Mouse (Mus musculus): ENCODE results near the gene Glis3. TPM values are rescaled to one million over a fixed set of nuclear protein-coding genes. Genes with fewer than 3 reads are reported as not detected.

Glis3 gene
- polyA plus RNA-seq, 1 experiment from 2014 or later, result 2.6 TPM

DNA sequence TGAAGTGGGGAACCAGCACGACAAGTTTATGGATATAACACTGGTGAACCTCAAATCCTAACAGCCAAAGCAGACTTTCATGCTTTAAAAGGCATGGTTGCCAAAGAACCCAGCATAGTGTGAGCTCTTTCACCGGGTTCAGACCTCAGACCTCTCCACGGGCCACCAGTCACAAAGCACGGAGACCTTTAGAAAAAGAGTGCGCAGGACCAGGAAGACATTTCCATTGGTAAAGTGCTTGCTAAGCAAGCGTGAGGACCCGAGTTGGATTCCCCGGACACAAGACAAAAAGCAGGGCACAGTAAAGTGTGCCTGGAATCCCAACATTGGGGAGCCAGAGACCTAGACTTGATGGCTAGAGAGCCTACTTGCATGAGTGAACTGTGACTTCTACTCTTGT, 62.7 kb downstream of the Glis3 start:
- Histone ChIP-seq H3K9me3 (replicated peaks) (no peaks in the 10 kb centered on the region), H3K9ac (no peak overlapping the region), H3K27me3 (no peaks in the 10 kb centered on the region), H3K4me3 (no peak overlapping the region), H3K4me1 (no peaks in the 10 kb centered on the region), H3K27ac (no peak overlapping the region), H3K36me3 (no peaks in the 10 kb centered on the region), H3K4me2 (replicated peaks) (no peak overlapping the region)
- ATAC-seq (ENCODE audit: low FRiP score), result no peak
- 49% methylated on average over 8 of the region's 8 CpGs for WGBS

DNA sequence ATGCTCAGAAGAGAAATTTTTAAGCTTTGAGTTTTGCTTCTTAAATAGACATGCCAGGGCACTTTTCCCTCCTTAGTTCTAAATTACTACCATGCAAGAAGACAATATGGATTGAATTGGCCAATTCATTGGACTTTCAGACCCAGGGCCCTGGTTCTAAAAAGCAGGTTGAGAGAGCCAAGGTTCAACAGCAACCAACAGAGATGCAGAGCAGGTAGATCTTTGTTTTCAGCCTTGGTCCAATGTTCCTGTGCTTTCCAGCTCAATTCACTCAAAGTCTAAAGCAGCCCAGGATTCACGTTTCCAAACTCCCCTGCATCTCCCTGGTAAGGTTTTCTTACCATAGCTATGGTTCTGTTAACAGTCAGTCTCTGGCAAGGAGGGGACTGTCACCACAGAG, 63.4 kb downstream of the Glis3 start:
- H3K9ac ChIP-seq, result no peak overlapping the region
- no peaks in the 10 kb centered on the region for H3K36me3 ChIP-seq
- H3K4me1 ChIP-seq, result no peaks in the 10 kb centered on the region
- no peak overlapping the region for H3K4me3 ChIP-seq
- no peak overlapping the region for H3K27ac ChIP-seq
- no peaks in the 10 kb centered on the region for H3K9me3 ChIP-seq (replicated peaks)
- H3K4me2 ChIP-seq (replicated peaks), result no peak overlapping the region
- no peak for ATAC-seq (ENCODE audit: low FRiP score)
- no peaks in the 10 kb centered on the region for H3K27me3 ChIP-seq
- 46% methylated on average over 1 of the region's 1 CpGs for WGBS

DNA sequence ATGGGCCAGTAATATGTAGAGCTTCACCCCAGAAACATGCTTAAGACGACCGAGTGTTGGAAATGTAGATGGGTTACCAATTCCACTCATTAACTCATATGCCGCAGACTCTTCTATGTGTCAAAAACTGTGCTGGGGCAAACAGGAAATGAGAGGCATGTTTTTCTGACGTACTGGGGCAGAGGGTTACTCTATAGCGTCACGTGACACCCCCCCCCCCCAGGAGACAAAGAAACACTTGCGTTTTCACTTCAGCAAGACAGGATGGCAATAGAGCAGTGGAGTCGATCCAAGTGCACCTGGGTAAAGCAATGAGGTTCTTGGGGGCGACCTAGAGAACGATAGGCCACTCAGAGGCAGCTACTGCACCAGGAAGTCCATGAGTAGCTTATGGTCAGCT, 67.6 kb downstream of the Glis3 start:
- Histone ChIP-seq H3K4me3 (no peak overlapping the region), H3K27me3 (no peaks in the 10 kb centered on the region), H3K9me3 (replicated peaks) (no peaks in the 10 kb centered on the region), H3K27ac (no peak overlapping the region), H3K9ac (no peak overlapping the region), H3K36me3 (no peaks in the 10 kb centered on the region), H3K4me2 (replicated peaks) (no peak overlapping the region), H3K4me1 (peaks cover 13% of the 10 kb centered on the region; the same call in 1 of the 2 replicates)
- no peak for ATAC-seq (ENCODE audit: low FRiP score)
- 84% methylated on average over 10 of the region's 10 CpGs for WGBS

DNA sequence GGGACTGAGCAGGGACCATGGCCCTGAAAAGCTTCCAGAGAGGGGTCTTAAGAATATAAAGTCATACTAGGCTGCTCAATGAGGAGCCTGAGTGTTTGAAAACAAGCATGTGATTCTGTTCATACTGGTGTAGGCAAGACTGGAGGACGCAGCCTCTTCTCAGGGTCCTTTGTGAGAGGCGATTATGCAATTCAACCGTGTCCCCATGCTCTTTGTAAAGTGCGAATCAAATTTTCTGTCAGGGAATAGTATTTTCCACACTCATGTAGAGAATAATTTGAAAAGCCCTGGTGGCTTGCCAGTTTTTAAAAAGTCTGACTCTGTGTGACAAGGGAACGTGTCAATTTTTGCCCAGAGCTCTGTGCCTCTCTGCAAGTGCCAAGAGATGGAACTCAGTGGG, 71.1 kb downstream of the Glis3 start:
- Histone ChIP-seq H3K36me3 (no peaks in the 10 kb centered on the region), H3K9me3 (replicated peaks) (no peaks in the 10 kb centered on the region), H3K27me3 (no peaks in the 10 kb centered on the region), H3K4me1 (peaks cover 13% of the 10 kb centered on the region; the same call in 1 of the 2 replicates), H3K27ac (peak overlapping the region; percentile 17; the same call in 1 of the 2 replicates), H3K4me3 (no peak overlapping the region), H3K9ac (no peak overlapping the region), H3K4me2 (replicated peaks) (no peak overlapping the region)
- WGBS, result 41% methylated on average over 5 of the region's 5 CpGs
- ATAC-seq (ENCODE audit: low FRiP score), result peak; percentile 58; the same call in 1 of the 2 replicates

DNA sequence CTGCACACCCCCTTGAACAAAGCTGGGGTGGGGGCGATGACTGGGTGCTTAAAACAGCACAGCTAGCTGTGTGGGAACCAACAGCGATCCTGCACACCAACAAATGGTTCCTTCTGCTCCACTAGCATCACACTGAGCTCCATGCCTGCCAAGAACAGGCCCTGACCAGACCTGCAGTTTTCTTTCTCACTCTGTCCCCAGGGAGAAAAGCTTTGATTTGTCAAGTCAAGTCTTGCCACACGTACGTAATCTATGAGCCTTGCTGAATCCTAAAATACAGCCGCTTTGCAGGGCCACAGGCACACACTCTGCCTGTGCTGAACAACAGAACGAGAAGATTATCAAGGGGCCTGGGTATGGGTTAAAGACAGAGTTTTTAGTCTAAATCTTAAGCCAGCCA, 71.6 kb downstream of the Glis3 start:
- Histone ChIP-seq H3K27me3 (no peaks in the 10 kb centered on the region), H3K9me3 (replicated peaks) (no peaks in the 10 kb centered on the region), H3K4me3 (no peak overlapping the region), H3K4me2 (replicated peaks) (no peak overlapping the region), H3K9ac (no peak overlapping the region), H3K4me1 (peaks cover 13% of the 10 kb centered on the region; the same call in 1 of the 2 replicates), H3K36me3 (no peaks in the 10 kb centered on the region), H3K27ac (peak overlapping the region; percentile 17; the same call in 1 of the 2 replicates)
- WGBS, result 64% methylated on average over 6 of the region's 6 CpGs
- no peak for ATAC-seq (ENCODE audit: low FRiP score)

DNA sequence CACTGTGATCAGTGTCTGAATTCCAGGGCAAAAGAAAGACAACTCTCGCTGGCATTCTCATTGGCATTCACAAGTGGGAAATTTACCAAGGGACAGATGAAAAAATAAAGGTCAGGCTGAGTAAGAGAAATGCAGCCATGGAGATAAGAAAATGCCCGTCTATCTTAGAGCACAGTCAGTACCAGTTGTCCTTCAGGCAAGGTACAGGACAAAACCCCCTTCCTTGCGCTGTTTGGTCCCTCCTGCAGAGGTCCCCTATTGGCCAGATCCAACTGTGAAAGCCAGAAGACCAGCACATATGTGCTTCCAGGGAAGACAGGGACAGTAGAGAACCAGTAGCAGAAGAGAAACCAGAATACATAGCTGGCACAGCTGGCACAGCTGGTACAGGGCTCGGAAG, 79.0 kb downstream of the Glis3 start:
- Histone ChIP-seq H3K9me3 (replicated peaks) (no peaks in the 10 kb centered on the region), H3K27me3 (no peaks in the 10 kb centered on the region), H3K4me2 (replicated peaks) (no peak overlapping the region), H3K27ac (no peak overlapping the region), H3K4me3 (no peak overlapping the region), H3K9ac (no peak overlapping the region), H3K36me3 (no peaks in the 10 kb centered on the region), H3K4me1 (no peaks in the 10 kb centered on the region)
- WGBS, result 89% methylated on average over 4 of the region's 4 CpGs
- ATAC-seq (ENCODE audit: low FRiP score), result no peak

DNA sequence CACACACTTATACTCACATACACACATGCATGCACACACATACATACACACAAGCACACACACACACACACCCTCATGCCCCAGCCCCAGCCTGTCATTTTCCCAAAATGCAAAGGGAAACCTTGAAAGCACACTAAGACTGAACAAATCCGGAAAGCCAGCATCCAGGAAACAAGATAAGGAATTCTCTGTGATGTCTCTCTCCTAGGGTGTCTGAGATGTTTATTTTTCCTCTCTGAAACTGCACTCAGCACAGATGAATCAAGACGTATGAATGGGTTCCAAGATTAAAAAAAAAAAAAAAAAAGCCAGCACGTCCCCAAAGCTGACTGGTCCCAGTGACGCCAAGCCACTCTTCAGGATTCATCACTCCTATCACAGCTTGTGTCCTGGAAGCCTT, 85.7 kb downstream of the Glis3 start:
- H3K4me1 ChIP-seq, result no peaks in the 10 kb centered on the region
- no peaks in the 10 kb centered on the region for H3K27me3 ChIP-seq
- 52% methylated on average over 4 of the region's 4 CpGs for WGBS
- H3K4me2 ChIP-seq (replicated peaks), result no peak overlapping the region
- H3K27ac ChIP-seq, result no peak overlapping the region
- ATAC-seq (ENCODE audit: low FRiP score), result no peak
- no peak overlapping the region for H3K9ac ChIP-seq
- H3K9me3 ChIP-seq (replicated peaks), result no peaks in the 10 kb centered on the region
- no peak overlapping the region for H3K4me3 ChIP-seq
- no peaks in the 10 kb centered on the region for H3K36me3 ChIP-seq

DNA sequence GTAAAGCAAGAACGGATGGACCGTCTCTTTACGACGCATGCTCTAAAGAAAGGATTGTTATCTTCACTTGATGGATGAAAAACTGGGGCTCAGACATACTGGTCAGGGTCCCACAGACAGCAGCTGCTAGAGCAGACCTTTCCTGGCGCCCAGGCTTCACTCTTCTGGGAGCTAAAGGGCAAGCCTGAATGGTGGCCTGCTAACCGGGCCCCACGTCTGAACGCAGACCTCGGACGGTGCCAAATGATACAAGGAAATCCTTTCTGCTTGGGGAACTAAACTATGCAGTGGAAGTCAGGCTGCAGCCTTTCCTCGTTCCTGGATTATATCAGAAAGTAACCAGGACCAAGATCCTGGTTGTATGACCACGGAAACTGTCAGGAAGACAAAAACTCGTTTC, 86.9 kb downstream of the Glis3 start:
- H3K4me3 ChIP-seq, result no peak overlapping the region
- H3K9ac ChIP-seq, result no peak overlapping the region
- H3K9me3 ChIP-seq (replicated peaks), result no peaks in the 10 kb centered on the region
- H3K4me2 ChIP-seq (replicated peaks), result no peak overlapping the region
- H3K36me3 ChIP-seq, result no peaks in the 10 kb centered on the region
- ATAC-seq (ENCODE audit: low FRiP score), result no peak
- H3K27ac ChIP-seq, result no peak overlapping the region
- 83% methylated on average over 13 of the region's 13 CpGs for whole genome bisulfite sequencing
- no peaks in the 10 kb centered on the region for H3K4me1 ChIP-seq
- H3K27me3 ChIP-seq, result no peaks in the 10 kb centered on the region

DNA sequence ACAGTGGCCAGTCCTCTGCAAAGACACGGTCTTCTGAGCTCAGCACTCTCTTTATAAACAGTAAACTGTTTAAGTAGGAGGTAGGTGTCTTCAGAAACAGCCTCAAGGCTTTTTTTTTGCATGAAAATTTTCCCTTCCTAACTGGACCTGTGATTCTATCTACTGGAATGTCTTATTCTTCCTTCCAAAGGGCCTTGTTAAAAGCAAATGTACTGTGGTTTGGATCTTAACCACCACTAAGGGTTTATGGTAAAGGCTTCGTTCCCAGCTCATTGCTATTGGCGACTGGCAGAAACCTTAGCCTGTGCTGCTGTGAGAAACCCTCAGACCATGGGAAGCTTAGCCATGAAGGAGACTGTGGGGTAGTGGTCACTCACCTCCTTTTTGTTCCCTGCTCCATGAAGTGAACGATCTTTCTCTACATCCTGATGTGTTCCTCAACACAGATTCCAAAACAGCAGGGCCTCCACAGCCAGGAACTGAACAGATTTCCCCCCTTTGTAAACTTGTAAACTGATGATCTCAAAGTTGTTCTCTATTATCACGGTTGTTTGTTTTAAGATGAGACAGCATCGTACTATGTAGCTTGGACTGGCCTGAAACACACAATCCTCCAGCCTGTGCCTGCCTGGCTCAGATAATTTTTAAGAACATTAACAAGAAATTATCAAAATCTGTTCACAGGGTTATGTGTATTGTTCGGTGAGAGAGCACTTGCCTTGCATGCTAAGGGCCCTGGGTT, 88.0 kb downstream of the Glis3 start:
- no peaks in the 10 kb centered on the region for H3K36me3 ChIP-seq
- H3K27me3 ChIP-seq, result no peaks in the 10 kb centered on the region
- H3K9me3 ChIP-seq (replicated peaks), result no peaks in the 10 kb centered on the region
- no peaks in the 10 kb centered on the region for H3K4me1 ChIP-seq
- no peak overlapping the region for H3K4me2 ChIP-seq (replicated peaks)
- H3K4me3 ChIP-seq, result no peak overlapping the region
- H3K9ac ChIP-seq, result no peak overlapping the region
- 82% methylated on average over 7 of the region's 7 CpGs for WGBS
- no peak overlapping the region for H3K27ac ChIP-seq
- no peak for ATAC-seq (ENCODE audit: low FRiP score)

DNA sequence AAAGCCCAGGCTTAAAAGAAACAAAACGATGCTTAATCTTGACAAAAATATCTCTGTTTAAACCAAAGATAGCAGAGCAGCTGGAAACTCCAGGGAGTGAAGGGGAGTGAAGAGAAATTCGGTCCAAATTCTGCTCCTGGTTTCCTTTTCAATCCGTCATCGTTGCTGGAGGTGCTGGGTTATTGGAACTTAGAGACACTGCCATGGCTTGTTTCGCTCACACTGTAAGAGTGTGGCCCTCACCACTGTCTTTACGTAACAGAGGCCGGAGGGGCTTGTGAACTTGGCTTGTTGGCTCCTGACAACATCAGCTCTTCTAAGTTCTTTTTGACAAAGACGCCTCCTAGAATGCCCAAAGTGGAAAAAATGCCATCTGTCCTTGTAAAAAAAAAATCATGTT, 99.4 kb downstream of the Glis3 start:
- ATAC-seq (ENCODE audit: low FRiP score), result no peak

DNA sequence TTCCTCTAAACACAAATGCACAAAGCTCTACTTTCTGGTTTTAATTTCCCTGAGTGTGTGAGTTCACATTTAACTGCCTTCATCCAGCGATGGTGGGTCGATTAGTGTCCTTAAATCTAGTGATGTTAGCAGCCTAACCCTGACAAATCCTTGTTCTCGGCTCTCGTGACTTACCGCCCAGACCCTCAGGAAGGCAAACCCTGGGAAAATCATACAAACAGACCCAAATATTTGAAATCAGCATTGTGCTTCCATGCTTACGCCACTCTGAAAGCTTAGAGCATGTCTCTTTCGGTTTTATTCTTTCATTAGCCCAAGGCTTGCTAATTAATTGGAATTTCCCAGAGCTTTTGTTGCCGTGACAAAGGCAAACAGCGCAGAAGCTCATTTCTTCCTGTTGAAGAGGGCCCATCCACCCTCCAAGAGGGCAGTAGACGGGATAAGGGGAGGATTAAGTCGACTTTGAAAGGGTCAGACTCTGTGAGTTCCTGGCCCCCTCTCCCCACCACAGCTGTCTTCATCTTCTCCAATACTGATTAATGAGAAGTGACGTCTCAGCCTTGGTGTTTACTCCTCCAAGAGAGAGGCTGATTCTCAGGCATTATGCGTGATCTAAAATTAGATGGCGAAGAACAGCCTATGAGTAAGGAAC, 100.0 kb downstream of the Glis3 start:
- Histone ChIP-seq H3K9ac (no peak overlapping the region), H3K9me3 (replicated peaks) (no peaks in the 10 kb centered on the region), H3K36me3 (no peaks in the 10 kb centered on the region), H3K4me2 (replicated peaks) (no peak overlapping the region), H3K27me3 (no peaks in the 10 kb centered on the region), H3K4me1 (peaks cover 4% of the 10 kb centered on the region; the same call in 1 of the 2 replicates), H3K27ac (no peak overlapping the region), H3K4me3 (no peak overlapping the region)
- ATAC-seq (ENCODE audit: low FRiP score), result no peak; the same call in 1 of the 2 replicates
- WGBS, result 48% methylated on average over 14 of the region's 14 CpGs

More for the DNA sequence above, 99.4 kb downstream of the Glis3 start:
- H3K36me3 ChIP-seq, result no peaks in the 10 kb centered on the region
- no peak overlapping the region for H3K27ac ChIP-seq
- H3K4me1 ChIP-seq, result peaks cover 4% of the 10 kb centered on the region; the same call in 1 of the 2 replicates
- H3K9ac ChIP-seq, result no peak overlapping the region
- H3K27me3 ChIP-seq, result no peaks in the 10 kb centered on the region
- 86% methylated on average over 8 of the region's 8 CpGs for WGBS
- H3K4me3 ChIP-seq, result no peak overlapping the region
- no peak overlapping the region for H3K4me2 ChIP-seq (replicated peaks)
- no peaks in the 10 kb centered on the region for H3K9me3 ChIP-seq (replicated peaks)

DNA sequence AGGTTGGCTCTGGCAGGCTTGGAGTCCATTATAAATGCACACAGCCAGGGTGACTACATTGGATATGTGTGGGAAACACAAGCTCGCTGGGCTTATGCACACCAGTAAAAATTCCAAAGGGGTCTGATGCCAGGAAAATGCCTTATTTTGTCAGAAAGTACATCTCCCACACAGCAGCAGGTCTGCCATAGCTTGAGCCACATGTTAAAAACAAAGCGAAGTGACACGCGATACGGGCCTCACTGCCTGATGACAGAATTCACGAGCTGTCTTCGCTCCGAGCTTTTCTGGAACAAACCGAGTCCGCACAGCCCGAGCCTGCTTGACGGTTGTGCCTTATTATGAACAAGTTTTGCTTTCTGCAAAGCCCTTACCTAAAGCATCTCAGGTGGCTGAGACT, 102.9 kb downstream of the Glis3 start:
- no peak for ATAC-seq (ENCODE audit: low FRiP score)
- no peaks in the 10 kb centered on the region for H3K36me3 ChIP-seq
- H3K4me3 ChIP-seq, result no peak overlapping the region
- H3K27me3 ChIP-seq, result no peaks in the 10 kb centered on the region
- H3K4me1 ChIP-seq, result peaks cover 4% of the 10 kb centered on the region; the same call in 1 of the 2 replicates
- H3K27ac ChIP-seq, result no peak overlapping the region
- WGBS, result 79% methylated on average over 12 of the region's 12 CpGs
- no peak overlapping the region for H3K4me2 ChIP-seq (replicated peaks)
- H3K9me3 ChIP-seq (replicated peaks), result no peaks in the 10 kb centered on the region
- H3K9ac ChIP-seq, result no peak overlapping the region

DNA sequence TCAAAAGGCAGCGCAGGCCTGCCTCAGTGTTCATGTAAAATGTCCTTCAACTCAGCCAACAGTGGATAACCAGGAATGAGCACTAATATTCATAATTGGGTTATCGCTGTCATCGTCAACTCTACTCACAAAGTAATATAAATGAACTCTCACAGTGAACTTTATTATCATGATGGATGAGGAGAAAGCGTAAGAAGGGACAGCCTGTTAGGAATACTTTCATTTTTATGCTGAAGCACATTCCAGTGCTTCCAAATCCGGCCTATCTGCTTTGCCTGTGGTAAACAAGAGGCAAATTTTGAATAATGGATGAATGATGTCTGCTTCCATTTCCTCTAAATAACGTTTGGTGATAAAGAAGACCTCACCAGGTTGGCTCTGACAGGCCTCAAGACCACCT, 103.3 kb downstream of the Glis3 start:
- WGBS, result 88% methylated on average over 6 of the region's 6 CpGs
- Histone ChIP-seq H3K9ac (no peak overlapping the region), H3K27ac (no peak overlapping the region), H3K9me3 (replicated peaks) (no peaks in the 10 kb centered on the region), H3K27me3 (no peaks in the 10 kb centered on the region), H3K4me3 (no peak overlapping the region), H3K4me2 (replicated peaks) (no peak overlapping the region), H3K36me3 (no peaks in the 10 kb centered on the region), H3K4me1 (peaks cover 4% of the 10 kb centered on the region; the same call in 1 of the 2 replicates)
- no peak for ATAC-seq (ENCODE audit: low FRiP score)

Measured in hindbrain, embryonic 12.5 days (tissue).